Mouse (Mus musculus): ENCODE data around the gene Mbnl3.

GRCm38 (mm10) chrX:51131325-51131724, 75.0 kb downstream of the Mbnl3 start:
- TF ChIP-seq POLR2A (IDR thresholded peaks at IDR 0.05; ENCODE audit: insufficient read length, low read depth): no peak
- TF ChIP-seq POLR2AphosphoS2 (IDR thresholded peaks at IDR 0.05; ENCODE audit: insufficient read length, low read depth): no peak
- TF ChIP-seq USF1 (IDR thresholded peaks at IDR 0.05; ENCODE audit: low read depth): no peak
- no peak for TF ChIP-seq MAX (IDR thresholded peaks at IDR 0.05; ENCODE audit: low read depth)
- TF ChIP-seq E2F4 (IDR thresholded peaks at IDR 0.05; ENCODE audit: insufficient read depth): no peak
- TF ChIP-seq SRF (IDR thresholded peaks at IDR 0.05; ENCODE audit: control insufficient read depth, insufficient read length, low read depth): no peak
- TF ChIP-seq CEBPB (IDR thresholded peaks at IDR 0.05; ENCODE audit: insufficient read depth, poor library complexity, severe bottlenecking): no peak
- TF ChIP-seq TCF12 (IDR thresholded peaks at IDR 0.05; ENCODE audit: insufficient read depth, poor library complexity, severe bottlenecking): no peak
- no peak for TF ChIP-seq MYOD1 (IDR thresholded peaks at IDR 0.05; ENCODE audit: control insufficient read depth in 1 of 3, insufficient read length in 2 of 3, low read depth in 2 of 3)
- no peak for TF ChIP-seq MYOG (IDR thresholded peaks at IDR 0.05; ENCODE audit: control insufficient read depth in 1 of 3, insufficient read depth in 1 of 3, insufficient read length in 2 of 3, low read depth in 2 of 3)
- no peak for TF ChIP-seq TCF3 (IDR thresholded peaks at IDR 0.05; ENCODE audit: insufficient read length, low read depth)
